Mouse (Mus musculus): ENCODE data around the gene BC030867. TPM values are rescaled to one million over a fixed set of nuclear protein-coding genes. Genes with fewer than 3 reads are reported as not detected.

The BC030867 gene
- polyA plus RNA-seq, 1 experiment from 2014 or later = 33.4 TPM

- H3K4me1 ChIP-seq = peaks cover 34% of the 10 kb centered on the region
- H3K27me3 ChIP-seq (ENCODE audit: low read depth, poor library complexity, severe bottlenecking) = no peaks in the 10 kb centered on the region
- WGBS = 89% methylated on average over 4 of the region's 4 CpGs
- DNase-seq (ENCODE audit: low spot score) = no peak
- H3K36me3 ChIP-seq = peaks cover 82% of the 10 kb centered on the region
- H3K4me3 ChIP-seq = no peak overlapping the region
- H3K9me3 ChIP-seq (replicated peaks) = no peaks in the 10 kb centered on the region
- no peak overlapping the region; the same call in 1 of the 2 replicates for H3K27ac ChIP-seq
These were observed 41.5 kb downstream of the BC030867 start for GRCm38 (mm10) chr11:102290141-102290540.

GRCm38 (mm10) chr11:102291051-102291535, 42.4 kb downstream of the BC030867 start:
- Histone ChIP-seq H3K27me3 (ENCODE audit: low read depth, poor library complexity, severe bottlenecking) (no peaks in the 10 kb centered on the region), H3K36me3 (peaks cover 82% of the 10 kb centered on the region), H3K4me1 (peaks cover 30% of the 10 kb centered on the region), H3K9me3 (replicated peaks) (no peaks in the 10 kb centered on the region), H3K4me3 (no peak overlapping the region), H3K27ac (no peak overlapping the region)
- 88% methylated on average over 11 of the region's 11 CpGs for WGBS
- no peak for DNase-seq (ENCODE audit: low spot score)

- peaks cover 59% of the 10 kb centered on the region for H3K36me3 ChIP-seq
- no peaks in the 10 kb centered on the region for H3K9me3 ChIP-seq (replicated peaks)
- H3K27me3 ChIP-seq (ENCODE audit: low read depth, poor library complexity, severe bottlenecking) = no peaks in the 10 kb centered on the region
- H3K4me1 ChIP-seq = peaks cover 32% of the 10 kb centered on the region
- DNase-seq (ENCODE audit: low spot score) = no peak
- WGBS = 96% methylated on average over 13 of the region's 13 CpGs
- peak overlapping the region; percentile 96 for H3K4me3 ChIP-seq
- H3K27ac ChIP-seq = no peak overlapping the region
These were observed 45.3 kb downstream of the BC030867 start for GRCm38 (mm10) chr11:102293971-102294370.

GRCm38 (mm10) chr11:102294416-102294815, 45.7 kb downstream of the BC030867 start:
- no peak overlapping the region for H3K27ac ChIP-seq
- peaks cover 54% of the 10 kb centered on the region for H3K36me3 ChIP-seq

GRCm38 (mm10) chr11:102294887-102295597, 46.4 kb downstream of the BC030867 start:
- no peak for DNase-seq (ENCODE audit: low spot score)
- Histone ChIP-seq H3K9me3 (replicated peaks) (no peaks in the 10 kb centered on the region), H3K36me3 (peaks cover 48% of the 10 kb centered on the region), H3K4me1 (peaks cover 32% of the 10 kb centered on the region), H3K27ac (peak overlapping the region; percentile 98), H3K4me3 (peak overlapping the region; percentile 96), H3K27me3 (ENCODE audit: low read depth, poor library complexity, severe bottlenecking) (no peaks in the 10 kb centered on the region)
- WGBS = 78% methylated on average over 12 of the region's 12 CpGs

More at GRCm38 (mm10) chr11:102294416-102294815, 45.7 kb downstream of the BC030867 start:
- no peaks in the 10 kb centered on the region for H3K27me3 ChIP-seq (ENCODE audit: low read depth, poor library complexity, severe bottlenecking)
- H3K4me3 ChIP-seq = peak overlapping the region; percentile 96
- H3K9me3 ChIP-seq (replicated peaks) = no peaks in the 10 kb centered on the region
- no peak for DNase-seq (ENCODE audit: low spot score)
- peaks cover 32% of the 10 kb centered on the region for H3K4me1 ChIP-seq
- 83% methylated on average over 5 of the region's 5 CpGs for WGBS

GRCm38 (mm10) chr11:102295598-102296471, 47.2 kb downstream of the BC030867 start:
- peak; percentile 88 for DNase-seq (ENCODE audit: low spot score)
- 1% methylated on average over 60 of the region's 73 CpGs for WGBS
- Histone ChIP-seq H3K4me1 (peaks cover 29% of the 10 kb centered on the region), H3K4me3 (peak overlapping the region; percentile 96), H3K27me3 (ENCODE audit: low read depth, poor library complexity, severe bottlenecking) (no peaks in the 10 kb centered on the region), H3K27ac (peak overlapping the region; percentile 98), H3K9me3 (replicated peaks) (no peaks in the 10 kb centered on the region), H3K36me3 (peaks cover 40% of the 10 kb centered on the region)

GRCm38 (mm10) chr11:102296491-102297472, 48.1 kb downstream of the BC030867 start, which contains the start of gene Atxn7l3:
TSS of gene Atxn7l3 (minus strand) at chr11:102296631.
- WGBS = under 1% methylated on average over 80 of the region's 125 CpGs
- Histone ChIP-seq H3K9me3 (replicated peaks) (no peaks in the 10 kb centered on the region), H3K4me3 (peak within 1 kb of the TSS; percentile 96), H3K27ac (peak within 1 kb of the TSS; percentile 98), H3K27me3 (ENCODE audit: low read depth, poor library complexity, severe bottlenecking) (no peaks in the 10 kb centered on the region), H3K4me1 (peaks cover 26% of the 10 kb centered on the region), H3K36me3 (peaks cover 30% of the 10 kb centered on the region)
- DNase-seq (ENCODE audit: low spot score) = peak; percentile 97

GRCm38 (mm10) chr11:102297577-102298556, 49.2 kb downstream of the BC030867 start:
- peak overlapping the region; percentile 98 for H3K27ac ChIP-seq
- H3K4me1 ChIP-seq = peaks cover 26% of the 10 kb centered on the region
- H3K36me3 ChIP-seq = peaks cover 20% of the 10 kb centered on the region
- H3K4me3 ChIP-seq = peak overlapping the region; percentile 96
- 27% methylated on average over 27 of the region's 27 CpGs for WGBS
- H3K27me3 ChIP-seq (ENCODE audit: low read depth, poor library complexity, severe bottlenecking) = no peaks in the 10 kb centered on the region
- DNase-seq (ENCODE audit: low spot score) = no peak
- H3K9me3 ChIP-seq (replicated peaks) = no peaks in the 10 kb centered on the region

- Histone ChIP-seq H3K27me3 (ENCODE audit: low read depth, poor library complexity, severe bottlenecking) (no peaks in the 10 kb centered on the region), H3K4me1 (peaks cover 16% of the 10 kb centered on the region), H3K27ac (peak overlapping the region; percentile 56; the same call in 1 of the 2 replicates), H3K4me3 (no peak overlapping the region), H3K9me3 (replicated peaks) (no peaks in the 10 kb centered on the region), H3K36me3 (no peaks in the 10 kb centered on the region)
- peak; percentile 71 for DNase-seq (ENCODE audit: low spot score)
- WGBS = 26% methylated on average over 1 of the region's 1 CpGs
These were observed 51.2 kb downstream of the BC030867 start for GRCm38 (mm10) chr11:102299839-102300238.

- no peaks in the 10 kb centered on the region for H3K27me3 ChIP-seq (ENCODE audit: low read depth, poor library complexity, severe bottlenecking)
- H3K36me3 ChIP-seq = peaks cover 41% of the 10 kb centered on the region
- H3K4me3 ChIP-seq = no peak overlapping the region
- H3K27ac ChIP-seq = no peak overlapping the region
- WGBS = 54% methylated on average over 2 of the region's 2 CpGs
- H3K4me1 ChIP-seq = peaks cover 10% of the 10 kb centered on the region
- no peak for DNase-seq (ENCODE audit: low spot score)
- no peaks in the 10 kb centered on the region for H3K9me3 ChIP-seq (replicated peaks)
These were observed 55.5 kb downstream of the BC030867 start for GRCm38 (mm10) chr11:102304141-102304540.

- Histone ChIP-seq H3K27ac (no peak overlapping the region), H3K4me3 (no peak overlapping the region), H3K27me3 (ENCODE audit: low read depth, poor library complexity, severe bottlenecking) (no peaks in the 10 kb centered on the region), H3K9me3 (replicated peaks) (no peaks in the 10 kb centered on the region), H3K36me3 (peaks cover 53% of the 10 kb centered on the region), H3K4me1 (peaks cover 22% of the 10 kb centered on the region)
- DNase-seq (ENCODE audit: low spot score) = no peak
- 73% methylated on average over 3 of the region's 3 CpGs for WGBS
These were observed 56.7 kb downstream of the BC030867 start for GRCm38 (mm10) chr11:102305359-102305758.
